Mouse (Mus musculus) ES-E14 (cell line): ENCODE results near the gene Cdk19. TPM values are rescaled to one million over a fixed set of nuclear protein-coding genes. Genes with fewer than 3 reads are reported as not detected.

ENCODE experiments used
- DNase-seq: peaks from one replicate; pipeline ENCODE4 v3.0.0-alpha.2; 2013; ENCODE audit warnings: low read depth, low spot score
- H3K27ac ChIP-seq: 2 replicates; pipeline ENCODE4 v1.5.1; 2012; ENCODE audit warnings: low read depth, mild to moderate bottlenecking, low read length, moderate library complexity, mixed read lengths; ENCODE audit not compliant: poor library complexity, insufficient read depth, severe bottlenecking
- H3K36me3 ChIP-seq: 2 replicates; pipeline ENCODE4 v1.6.1; 2012; ENCODE audit warnings: mild to moderate bottlenecking, low read length, moderate library complexity, mixed read lengths; ENCODE audit not compliant: control insufficient read depth, poor library complexity, insufficient read depth, severe bottlenecking
- H3K4me1 ChIP-seq, 2 experiments: fragments of 150-350 bp in 1 of 2; sonication (generic) in 1 of 2; 2 replicates each; pipeline ENCODE4 v1.6.1; 2012; ENCODE audit warnings: low read length in 2 of 2, mild to moderate bottlenecking in 1 of 2, mixed read lengths in 1 of 2; ENCODE audit not compliant: control insufficient read depth in 2 of 2, insufficient read depth in 2 of 2, poor library complexity in 1 of 2
- H3K4me3 ChIP-seq, 2 experiments: fragments of 150-350 bp in 1 of 2; sonication (generic) in 1 of 2; 2 replicates each; pipeline ENCODE4 v1.5.1; 2012; ENCODE audit warnings: low read length in 2 of 2, low read depth in 1 of 2, mild to moderate bottlenecking in 1 of 2, mixed read lengths in 1 of 2; ENCODE audit not compliant: insufficient read depth in 1 of 2, poor library complexity in 1 of 2, severe bottlenecking in 1 of 2
- H3K9ac ChIP-seq: 2 replicates; pipeline ENCODE4 v1.6.1; 2012; ENCODE audit warnings: low read depth, mild to moderate bottlenecking, low read length, mixed read lengths; ENCODE audit not compliant: poor library complexity, insufficient read depth, severe bottlenecking
- H3K9me3 ChIP-seq: fragments of 150-350 bp; sonication (generic); 2 replicates; pipeline ENCODE4 v1.6.1; 2012; ENCODE audit warnings: low read depth, mild to moderate bottlenecking, low read length; ENCODE audit not compliant: control insufficient read depth, insufficient read depth
- CHD2 ChIP-seq: IDR thresholded peaks from 2 replicates; pipeline ENCODE4 v1.6.1; 2014; ENCODE audit warnings: mild to moderate bottlenecking, low read depth, low read length, inconsistent platforms
- HCFC1 ChIP-seq: IDR thresholded peaks from 2 replicates; pipeline ENCODE4 v1.6.1; 2012; ENCODE audit warnings: low read length, inconsistent platforms, borderline replicate concordance; ENCODE audit not compliant: insufficient read depth
- MAFK ChIP-seq: IDR thresholded peaks from 2 replicates; pipeline ENCODE4 v1.6.1; 2014; ENCODE audit warnings: mild to moderate bottlenecking, low read depth, low read length, inconsistent platforms; ENCODE audit not compliant: insufficient read depth
- ZC3H11A ChIP-seq: IDR thresholded peaks from 2 replicates; pipeline ENCODE4 v1.6.1; 2012; ENCODE audit warnings: low read depth, mild to moderate bottlenecking, inconsistent platforms, low read length, borderline replicate concordance
- ZNF384 ChIP-seq: IDR thresholded peaks from 2 replicates; pipeline ENCODE4 v1.6.1; 2012; ENCODE audit warnings: low read depth, low read length, inconsistent platforms
- in situ Hi-C, 2 experiments: fragments of 600-800 bp; cut with MboI; formaldehyde crosslinking; loops; one replicate each; pipeline ENCODE4 v1.15.1; 2025; ENCODE audit warnings: low sequenced_read_pairs in 2 of 2, inconsistent platforms in 1 of 2; ENCODE audit not compliant: unreplicated experiment in 2 of 2
- total RNA-seq: library from RNA; depleted of rRNA; stranded (reverse); fragments of 300-350 nt; gene quantifications from 2 replicates; pipeline ENCODE4 v1.2.3, GENCODE M21; 2012

Cdk19 gene
- total RNA-seq, 1 experiment: 6.4 TPM

DNA sequence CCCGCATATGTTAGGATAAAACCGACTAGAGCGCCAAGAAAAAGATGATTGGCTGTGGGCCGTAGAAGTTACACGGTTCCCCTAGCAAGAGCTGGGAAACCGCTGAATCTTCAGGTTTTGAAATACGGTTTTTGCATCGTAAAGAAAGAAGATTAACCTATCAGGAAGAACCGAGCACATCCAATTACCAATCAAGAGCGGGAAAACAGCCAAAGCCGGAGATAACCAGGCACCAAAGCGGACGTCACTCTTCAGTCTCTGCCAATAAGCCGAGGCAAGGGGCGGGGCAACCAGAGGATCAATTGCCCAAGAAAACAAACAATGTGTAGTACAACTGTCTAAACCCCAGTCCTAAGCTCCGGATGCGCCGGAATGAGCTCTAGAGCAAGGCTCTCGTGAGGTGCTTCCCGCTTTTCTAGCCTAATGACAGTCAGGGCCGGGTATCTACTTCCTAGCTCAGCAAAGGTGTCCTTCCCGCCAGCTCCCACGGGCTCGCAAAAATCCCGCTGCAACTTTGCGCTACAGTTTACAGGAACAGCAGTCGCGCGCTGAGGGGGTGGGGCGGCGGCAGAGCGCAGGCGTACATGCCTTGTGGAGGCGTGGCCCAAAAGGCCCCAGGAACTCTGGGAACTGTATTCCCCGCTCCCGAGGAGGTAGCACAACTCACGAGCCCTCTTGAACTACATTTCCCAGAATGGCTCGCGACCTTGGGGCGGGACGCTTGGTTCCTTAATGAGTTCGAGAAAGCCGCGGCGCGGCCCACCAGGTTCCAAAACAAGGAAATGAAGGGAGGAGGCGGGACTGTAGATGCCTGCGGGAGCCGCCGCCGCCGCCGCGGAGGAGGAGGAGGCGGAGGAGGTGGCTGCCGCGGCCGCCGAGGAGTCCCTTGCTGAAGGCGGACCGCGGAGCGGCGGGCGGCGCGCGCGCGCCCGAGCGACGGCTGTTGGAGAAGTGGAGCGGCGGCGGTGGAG, 9.5 kb downstream of the Cdk19 start:
- H3K27ac ChIP-seq: peak overlapping the region; percentile 95
- H3K9me3 ChIP-seq: no peaks in the 10 kb centered on the region
- no peaks in the 10 kb centered on the region for H3K36me3 ChIP-seq
- in situ Hi-C loops: no loop called here
- H3K4me1 ChIP-seq: peaks cover 0 to under 1% of the 10 kb centered on the region in 2 experiments; a peak in 1 of 4 replicates
- peak; percentile 99 for DNase-seq
- TF ChIP-seq ZC3H11A: no peak
- TF ChIP-seq MAFK: peak; percentile 87
- TF ChIP-seq CHD2: peak; percentile 82
- no peak for TF ChIP-seq ZNF384
- TF ChIP-seq HCFC1: peak; percentile 94
- peak overlapping the region; percentile 94 to 97 for H3K4me3 ChIP-seq
- peak overlapping the region; percentile 89 for H3K9ac ChIP-seq

DNA sequence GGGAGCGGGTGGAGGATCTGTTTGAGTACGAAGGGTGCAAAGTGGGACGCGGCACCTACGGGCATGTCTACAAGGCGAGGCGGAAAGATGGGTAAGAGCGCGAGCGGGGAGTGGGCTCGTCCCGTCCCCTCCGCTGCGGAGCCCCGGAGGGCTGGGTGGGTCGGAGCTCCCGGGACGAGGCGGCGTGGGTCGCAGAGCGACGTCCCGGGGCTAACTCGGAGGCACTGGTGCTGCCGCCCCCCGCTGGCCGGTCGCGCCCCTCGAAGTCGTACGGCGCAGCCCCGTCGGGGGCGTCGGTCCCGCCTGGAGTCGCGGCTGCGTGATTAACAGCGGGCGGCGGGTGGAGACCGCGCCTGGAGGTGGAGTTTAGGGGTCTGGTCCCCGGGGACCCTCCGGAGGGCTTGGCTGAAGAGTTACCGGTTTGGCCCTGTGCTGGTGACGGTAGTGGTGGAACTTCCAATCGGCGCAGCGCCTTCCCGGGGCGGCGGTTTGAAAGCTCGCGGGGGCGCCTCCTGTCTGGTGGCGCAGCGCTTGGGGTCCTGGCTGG, 10.3 kb downstream of the Cdk19 start:
- TF ChIP-seq ZC3H11A: no peak
- TF ChIP-seq HCFC1: peak; percentile 33; the same call in 1 of the 2 replicates
- peak overlapping the region; percentile 92 to 97 for H3K4me3 ChIP-seq
- H3K27ac ChIP-seq: peak overlapping the region; percentile 40
- H3K4me1 ChIP-seq: peaks cover 2 to 4% of the 10 kb centered on the region in 2 experiments; a peak in 2 of 4 replicates
- in situ Hi-C loops: no loop called here
- H3K36me3 ChIP-seq: no peaks in the 10 kb centered on the region
- no peaks in the 10 kb centered on the region for H3K9me3 ChIP-seq
- DNase-seq: no peak
- H3K9ac ChIP-seq: peak overlapping the region; percentile 81

DNA sequence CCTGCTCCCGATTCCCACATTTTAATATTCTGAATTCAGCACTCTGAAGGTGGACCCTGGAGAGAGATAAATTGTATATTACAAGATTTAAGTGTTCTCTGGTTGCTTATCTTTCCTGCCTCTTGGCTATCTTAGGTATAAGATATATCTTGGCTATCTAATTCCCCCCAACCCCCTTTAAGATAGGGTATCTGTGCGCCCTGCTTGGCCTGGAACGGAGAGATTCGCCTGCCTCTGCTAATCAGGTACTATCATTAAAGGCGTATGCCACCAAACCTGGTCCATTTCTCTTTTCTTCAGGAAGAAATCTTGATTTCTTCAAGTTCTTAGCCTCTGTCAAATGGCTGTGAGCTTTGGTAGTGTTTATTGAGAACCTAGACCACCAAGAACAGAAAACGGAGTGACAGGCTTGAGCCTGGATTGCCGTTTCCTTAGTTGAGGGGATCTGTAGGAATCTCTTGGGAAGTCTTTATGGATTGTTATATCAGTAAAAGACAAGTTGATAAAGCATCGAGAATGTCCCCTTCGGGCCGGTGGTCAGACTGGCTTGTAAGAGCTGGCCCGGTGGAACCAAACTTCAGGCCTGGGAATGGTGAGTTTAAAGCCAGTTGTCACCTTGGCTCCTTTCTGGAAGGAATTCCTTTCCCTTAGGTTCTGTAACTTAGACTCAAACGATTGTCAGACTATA, 11.0 kb downstream of the Cdk19 start:
- peaks cover 2 to 4% of the 10 kb centered on the region in 2 experiments; a peak in 2 of 4 replicates for H3K4me1 ChIP-seq
- H3K9ac ChIP-seq: peak overlapping the region; percentile 81; the same call in 1 of the 2 replicates
- no peaks in the 10 kb centered on the region for H3K9me3 ChIP-seq
- H3K27ac ChIP-seq: no peak overlapping the region
- in situ Hi-C loops: no loop called here
- no peak for DNase-seq
- no peak for TF ChIP-seq MAFK
- no peak for TF ChIP-seq HCFC1
- TF ChIP-seq ZC3H11A: no peak
- TF ChIP-seq ZNF384: no peak
- TF ChIP-seq CHD2: no peak
- no peaks in the 10 kb centered on the region; the same call in 1 of the 2 replicates for H3K36me3 ChIP-seq
- H3K4me3 ChIP-seq: peak overlapping the region; percentile 92 to 97

DNA sequence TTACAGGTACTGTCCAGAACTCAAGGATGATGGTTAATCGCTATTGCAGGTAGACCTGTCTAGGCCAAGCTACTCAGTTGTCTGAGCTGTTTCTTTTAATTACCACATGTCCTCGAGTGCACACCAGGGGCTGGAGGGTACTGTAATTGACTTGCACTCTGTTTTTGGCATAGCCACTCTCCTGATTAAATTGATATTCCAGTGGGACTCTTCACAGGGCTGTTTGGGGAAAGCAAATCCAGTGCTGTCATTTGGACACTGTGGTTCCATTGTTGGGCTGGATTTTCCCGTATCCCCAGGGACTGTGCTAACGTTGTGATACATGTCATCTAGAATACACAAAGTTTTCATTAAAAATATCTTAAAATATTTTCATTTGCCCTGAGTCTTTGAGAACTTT, 11.8 kb downstream of the Cdk19 start:
- no peak overlapping the region for H3K27ac ChIP-seq
- in situ Hi-C loops: no loop called here
- 0 out of 2 replicates have a peak overlapping the region, but pooled peaks have one; percentile 11 for H3K9ac ChIP-seq
- no peak for DNase-seq
- TF ChIP-seq CHD2: no peak
- no peaks in the 10 kb centered on the region; the same call in 1 of the 2 replicates for H3K36me3 ChIP-seq
- no peak overlapping the region; a peak in 1 of 4 replicates for H3K4me3 ChIP-seq
- peaks cover 2 to 4% of the 10 kb centered on the region in 2 experiments; a peak in 2 of 4 replicates for H3K4me1 ChIP-seq
- no peaks in the 10 kb centered on the region for H3K9me3 ChIP-seq
